Mouse (Mus musculus): Measurements from ENCODE around the gene Cdsn.

Gene Cdsn

DNA sequence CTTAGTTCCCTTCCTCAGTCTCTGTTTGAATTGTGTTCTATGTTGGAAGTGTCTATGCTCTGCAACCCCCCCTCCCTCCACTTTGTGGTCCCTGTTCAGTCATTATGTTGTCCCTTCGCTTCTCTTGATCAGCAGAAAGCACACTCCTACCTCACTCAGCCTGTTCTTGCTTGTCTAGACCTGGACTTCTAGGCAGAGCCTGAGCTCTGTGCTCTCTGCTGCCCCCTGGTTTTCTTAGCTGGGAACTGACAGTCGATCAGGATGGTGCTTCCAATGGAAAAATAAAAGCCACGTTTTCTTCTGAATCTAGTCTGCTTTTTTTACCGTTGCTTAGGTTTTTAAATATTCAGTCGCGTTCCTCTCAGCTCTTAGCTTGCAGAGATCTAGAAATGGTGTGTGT lies 17.6 kb upstream of the Cdsn start:
- in situ Hi-C loops (cut with MseI, MboI): no loop called here

DNA sequence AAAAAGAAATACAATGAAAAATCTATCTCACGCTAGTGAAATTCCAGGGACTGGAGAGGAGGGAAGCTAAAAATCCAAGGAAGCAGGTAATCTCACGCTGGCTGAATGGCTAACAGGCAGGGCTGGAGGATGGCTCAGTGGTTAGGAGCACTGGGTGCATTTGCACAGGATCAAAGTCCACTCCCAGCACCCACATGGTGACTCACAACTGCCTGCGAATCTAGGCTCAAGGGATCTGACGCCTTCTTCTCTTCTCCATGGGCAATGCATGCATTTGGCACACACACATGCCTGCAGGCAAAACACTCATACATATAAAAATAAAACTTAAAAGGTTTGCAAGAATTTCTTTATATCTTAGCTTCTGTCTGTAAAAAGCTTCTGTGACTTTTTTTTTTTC lies 14.5 kb upstream of the Cdsn start:
- in situ Hi-C loops (cut with MseI, MboI): no loop called here

DNA sequence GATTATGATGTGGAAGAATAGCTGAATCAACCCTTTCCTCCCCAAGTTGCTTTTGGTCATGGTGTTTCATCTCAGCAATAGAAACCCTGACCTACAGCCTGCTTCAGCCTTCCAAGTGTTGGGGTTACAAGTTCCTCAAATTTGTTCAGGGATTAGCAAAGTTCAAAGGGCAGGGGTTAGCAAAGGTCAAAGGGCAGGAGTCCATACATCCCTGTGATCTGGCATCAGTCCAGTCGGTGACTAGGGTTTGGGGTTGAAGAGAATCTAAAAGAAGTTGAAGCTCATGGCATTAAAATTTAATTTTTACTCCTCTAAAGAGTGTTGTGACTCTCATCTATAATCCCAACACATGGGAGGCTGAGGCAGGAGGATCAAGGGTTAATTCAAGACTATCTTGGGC lies 13.5 kb upstream of the Cdsn start:
- in situ Hi-C loops (cut with MseI, MboI): no loop called here

DNA sequence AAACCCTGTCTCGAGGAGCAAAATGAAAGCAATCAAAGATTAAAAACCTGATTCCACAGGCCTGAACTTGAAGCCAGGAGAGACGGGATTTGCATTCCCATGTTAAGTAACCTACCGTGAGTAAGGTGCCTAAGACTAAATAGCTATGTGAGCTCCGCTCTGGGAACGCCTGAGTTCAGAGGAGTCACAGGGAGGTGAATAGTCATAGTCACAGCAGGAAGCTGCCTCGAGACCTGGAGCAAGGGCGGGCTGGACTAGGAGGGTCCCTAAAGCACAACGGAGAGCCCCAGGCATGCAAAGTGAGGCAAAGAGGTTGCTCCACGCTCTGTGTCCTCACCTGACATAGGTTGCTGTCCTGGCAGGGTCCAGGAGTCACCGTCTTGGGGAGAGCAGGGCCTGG lies 12.4 kb upstream of the Cdsn start:
- in situ Hi-C loops (cut with MseI, MboI): no loop called here

DNA sequence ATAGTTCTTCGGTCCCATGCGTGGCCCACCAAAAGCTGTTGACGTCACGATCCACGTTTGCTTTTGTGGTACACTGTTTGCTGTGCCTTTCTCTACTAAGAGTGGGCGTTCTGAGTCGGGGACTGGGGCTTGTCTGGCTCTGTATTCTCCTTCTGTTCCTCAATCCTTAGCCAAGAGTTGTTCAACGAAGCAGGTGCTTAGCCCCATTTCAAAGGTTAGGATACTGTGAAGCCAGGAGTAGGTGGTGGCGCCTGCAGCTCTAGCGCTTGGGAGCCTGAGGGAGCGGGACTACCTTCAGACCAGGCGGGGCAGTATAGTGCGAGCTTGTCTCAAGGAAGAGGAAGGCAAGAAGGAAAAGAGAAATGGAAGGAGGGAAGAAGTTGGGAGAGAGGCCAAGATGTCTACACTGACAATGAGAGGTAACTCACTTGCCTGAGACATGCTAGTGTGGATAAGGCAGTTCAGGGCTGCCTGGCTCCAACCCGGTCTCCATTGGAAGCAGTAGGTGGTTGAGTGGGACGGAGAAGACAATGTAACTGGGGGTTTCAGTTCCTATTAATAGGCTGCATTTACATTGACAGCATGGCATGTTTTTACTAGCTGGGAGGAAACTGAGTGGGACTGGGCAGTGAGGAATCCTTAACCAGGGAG lies 9.0 kb upstream of the Cdsn start:
- in situ Hi-C loops (cut with MseI, MboI): no loop called here

DNA sequence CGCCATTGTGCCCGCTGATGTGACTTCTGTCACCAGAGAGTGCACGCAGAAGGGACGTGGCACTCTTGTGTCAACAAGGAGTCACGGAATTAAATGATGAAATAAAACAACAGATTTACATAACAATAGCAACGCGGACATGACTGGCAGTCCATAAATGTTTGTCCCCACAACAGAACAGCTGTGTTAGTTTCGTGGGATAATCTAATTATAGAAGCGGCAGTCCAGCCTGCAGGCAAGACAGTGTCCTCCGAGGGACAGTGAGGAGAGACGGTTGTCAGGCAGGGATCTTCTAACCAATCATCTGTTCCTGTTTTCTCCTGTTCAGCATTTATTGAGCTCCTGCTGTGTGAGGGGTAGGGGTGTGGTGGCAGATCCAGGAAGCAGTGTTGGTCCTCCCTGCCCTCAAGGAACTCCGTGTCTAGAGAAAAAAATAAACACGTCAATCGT lies 8.5 kb upstream of the Cdsn start:
- in situ Hi-C loops (cut with MseI, MboI): no loop called here

DNA sequence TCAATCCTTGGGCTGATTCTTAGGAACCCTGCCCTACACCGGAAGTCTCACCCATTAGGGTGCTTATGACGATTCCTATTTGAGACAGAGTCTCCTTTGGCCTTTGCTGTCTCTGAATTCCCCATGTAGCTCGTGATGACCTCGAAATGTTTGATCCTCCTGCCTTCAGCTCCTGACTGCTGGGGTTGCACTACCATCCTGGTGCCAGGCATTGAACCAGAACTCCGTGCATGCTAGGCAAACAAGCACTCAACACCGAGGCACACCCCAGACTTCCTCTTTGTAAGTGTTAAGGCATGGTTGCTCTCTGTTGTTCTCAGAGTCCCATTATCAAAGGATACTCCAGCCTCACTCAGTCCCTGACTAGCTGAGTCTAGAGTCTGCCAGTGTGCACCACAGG lies 7.9 kb upstream of the Cdsn start:
- in situ Hi-C loops (cut with MseI, MboI): no loop called here

DNA sequence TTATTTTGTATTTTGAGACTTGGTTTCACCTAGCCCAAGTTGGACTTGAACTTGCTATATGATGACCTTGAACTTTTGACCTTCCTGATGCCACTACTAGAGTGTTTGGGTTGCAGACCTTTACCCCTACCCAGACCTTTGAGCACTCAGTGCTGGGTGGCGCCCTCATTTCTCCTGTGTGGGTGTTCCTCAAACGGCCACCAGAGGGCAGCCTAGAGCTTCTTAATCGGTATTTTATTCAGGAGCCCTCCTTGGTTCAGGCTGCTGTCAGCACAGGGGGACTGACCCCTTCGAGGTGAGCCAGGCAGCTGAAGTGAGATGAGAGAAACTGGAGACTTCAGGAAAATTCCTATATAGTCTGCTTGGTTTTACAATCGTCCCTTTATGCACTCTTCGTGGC lies 7.2 kb upstream of the Cdsn start:
- in situ Hi-C loops (cut with MseI, MboI): no loop called here

DNA sequence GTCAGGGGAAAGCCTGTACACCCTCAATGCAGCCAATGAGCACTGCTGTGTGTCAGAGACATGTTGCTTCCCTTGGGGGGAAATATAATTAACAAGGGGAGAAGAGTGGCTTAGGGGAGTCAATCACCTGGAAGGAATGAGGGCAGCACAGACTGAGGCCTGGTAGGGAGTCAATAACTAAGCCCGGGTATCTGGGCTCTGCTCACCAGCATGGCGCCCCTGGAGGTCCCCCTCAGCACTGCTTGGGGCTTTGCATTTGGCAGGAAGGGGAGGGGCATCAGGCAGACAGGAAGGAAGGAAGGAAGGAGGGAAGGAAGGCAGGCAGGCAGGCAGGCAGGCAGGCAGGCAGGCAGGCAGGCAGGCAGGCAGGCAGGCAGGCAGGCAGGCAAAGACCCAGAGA lies 4.5 kb upstream of the Cdsn start:
- in situ Hi-C loops (cut with MseI, MboI): no loop called here

DNA sequence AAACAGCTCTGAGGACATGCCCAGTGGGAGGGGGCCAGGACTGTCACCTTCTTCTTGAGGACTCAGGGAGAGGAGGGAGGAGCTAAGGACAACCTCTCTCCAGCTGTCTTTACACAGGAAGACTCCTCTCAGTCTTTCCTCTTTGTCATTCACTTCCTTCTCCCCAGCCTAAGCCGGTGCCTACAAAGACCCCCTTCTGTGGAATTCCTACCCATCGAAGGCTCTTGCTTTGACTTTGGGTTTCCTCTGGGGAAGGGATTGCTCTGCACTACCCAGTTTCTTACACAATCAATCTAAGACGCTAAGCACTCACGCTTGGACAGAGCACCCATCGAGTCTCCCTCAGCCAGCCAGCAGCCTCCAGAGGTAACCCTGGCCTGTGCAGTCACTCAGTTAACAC lies 3.3 kb upstream of the Cdsn start:
- in situ Hi-C loops (cut with MseI, MboI): no loop called here

DNA sequence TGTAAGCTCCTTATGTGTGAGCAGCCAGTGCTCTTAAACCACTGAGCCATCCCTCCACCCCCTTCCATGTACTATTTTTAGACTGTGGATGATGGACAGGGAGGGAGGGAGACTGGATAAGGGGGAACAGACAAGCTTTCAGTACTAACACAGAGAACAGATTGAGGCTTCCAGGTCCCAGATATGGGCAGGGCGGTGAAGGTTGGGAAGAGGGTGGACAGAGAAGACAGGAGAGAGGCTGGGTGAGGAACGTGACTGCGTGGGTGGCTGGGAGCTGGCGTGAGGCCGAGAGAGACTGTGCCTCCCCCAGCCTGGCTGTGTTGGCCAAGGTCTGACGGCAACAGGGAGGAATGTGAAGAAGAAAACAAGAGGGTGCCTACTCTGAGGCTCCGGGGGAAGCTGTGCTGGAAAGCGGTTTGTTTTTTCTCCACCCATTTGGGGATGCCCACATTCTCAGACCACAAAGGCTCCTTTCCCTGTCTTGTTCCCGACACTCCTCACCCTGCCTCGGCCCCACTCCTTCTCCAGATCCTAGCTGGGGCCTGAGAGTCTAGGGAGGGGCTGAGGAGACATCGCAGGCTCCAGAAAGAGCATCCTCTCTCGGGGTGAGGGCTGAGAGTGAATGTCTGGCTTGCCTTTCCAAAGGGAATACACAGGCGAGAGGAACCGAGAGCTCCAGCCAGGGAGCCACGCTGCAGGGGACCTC lies 2.3 kb upstream of the Cdsn start:
- in situ Hi-C loops (cut with MseI, MboI): no loop called here

DNA sequence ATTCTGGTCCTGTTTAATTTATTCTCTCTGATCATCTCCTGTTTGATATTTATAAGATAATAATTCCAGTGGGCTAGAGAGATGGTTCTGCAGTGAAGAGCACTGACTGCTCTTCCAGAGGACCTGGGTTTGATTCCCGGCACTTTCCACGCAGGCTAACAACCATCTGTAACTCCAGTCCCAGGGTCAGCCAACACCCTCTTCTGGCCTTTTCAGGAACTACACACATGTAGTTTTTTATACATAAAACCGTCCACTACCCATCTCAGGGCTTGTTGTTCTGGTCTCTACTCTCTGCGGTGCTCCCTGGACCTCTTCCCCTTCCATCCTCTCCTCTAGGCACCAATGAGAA lies 1.8 kb upstream of the Cdsn start:
- in situ Hi-C loops (cut with MseI, MboI): no loop called here

DNA sequence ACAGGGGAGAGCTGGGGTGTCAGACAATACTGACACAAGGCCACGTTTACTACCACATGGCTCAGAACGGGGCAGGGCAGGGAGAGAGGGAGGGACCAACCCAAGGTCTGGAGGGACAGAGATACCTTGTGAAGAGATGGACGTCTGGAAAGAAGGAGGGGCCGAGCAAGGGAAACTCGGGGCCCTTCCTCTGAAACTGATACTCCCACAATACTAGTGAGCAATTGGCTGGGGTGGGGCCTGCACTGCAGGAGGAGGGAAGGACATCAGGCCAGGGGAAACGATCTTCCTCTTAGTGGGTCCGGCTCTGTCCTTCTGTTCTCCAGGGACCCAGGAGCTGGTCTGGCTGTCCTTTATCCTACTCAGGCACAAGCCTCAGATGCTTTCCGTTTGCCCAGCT lies 1.1 kb upstream of the Cdsn start:
- in situ Hi-C loops (cut with MseI, MboI): no loop called here

DNA sequence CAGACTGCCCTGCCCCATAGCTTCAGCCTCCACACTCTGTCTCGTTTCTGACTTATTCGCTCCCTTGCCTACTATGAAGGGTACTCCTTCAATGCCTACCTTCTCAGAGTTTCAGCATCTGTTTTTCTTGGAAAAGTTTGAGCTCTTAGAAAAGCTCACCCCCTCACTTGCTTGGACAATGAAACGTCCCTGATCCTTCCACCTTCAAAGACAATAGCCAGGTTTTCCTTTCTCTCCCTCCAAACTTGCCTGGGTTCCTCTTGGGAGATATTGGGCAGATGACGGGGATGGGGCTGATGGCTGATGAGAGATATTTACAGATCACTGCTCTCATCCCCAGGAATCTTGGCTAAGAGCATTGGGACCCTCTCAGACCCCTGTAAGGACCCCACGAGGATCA lies 2.4 kb downstream of the Cdsn start:
- in situ Hi-C loops (cut with MseI, MboI): no loop called here

DNA sequence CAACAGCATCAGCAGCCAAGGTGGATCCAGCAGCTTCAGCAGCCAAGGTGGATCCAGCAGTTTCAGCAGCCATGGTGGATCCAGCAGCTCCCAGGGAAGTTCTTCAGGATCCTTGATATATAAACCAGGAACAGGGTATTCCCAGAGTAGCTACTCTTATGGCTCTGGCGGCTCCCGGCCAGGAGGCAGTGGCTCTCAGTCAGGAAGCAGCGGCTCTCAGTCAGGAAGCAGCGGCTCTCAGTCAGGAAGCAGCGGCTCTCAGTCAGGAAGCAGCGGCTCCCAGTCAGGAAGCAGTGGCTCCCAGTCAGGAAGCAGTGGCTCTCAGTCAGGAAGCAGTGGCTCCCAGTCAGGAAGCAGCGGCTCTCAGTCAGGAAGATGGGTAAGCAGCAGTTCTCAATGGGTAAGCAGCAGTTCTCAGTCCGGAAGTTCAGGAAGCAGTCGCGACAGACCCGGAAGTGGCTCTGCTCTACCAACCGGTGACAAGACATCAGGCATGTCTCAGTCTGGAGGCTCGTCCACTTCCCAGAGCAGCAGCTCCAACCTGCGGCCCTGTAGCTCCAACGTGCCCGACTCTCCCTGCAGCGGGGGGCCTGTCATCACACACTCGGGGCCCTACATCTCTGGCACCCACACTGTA lies 3.0 kb downstream of the Cdsn start:
- in situ Hi-C loops (cut with MseI, MboI): no loop called here

DNA sequence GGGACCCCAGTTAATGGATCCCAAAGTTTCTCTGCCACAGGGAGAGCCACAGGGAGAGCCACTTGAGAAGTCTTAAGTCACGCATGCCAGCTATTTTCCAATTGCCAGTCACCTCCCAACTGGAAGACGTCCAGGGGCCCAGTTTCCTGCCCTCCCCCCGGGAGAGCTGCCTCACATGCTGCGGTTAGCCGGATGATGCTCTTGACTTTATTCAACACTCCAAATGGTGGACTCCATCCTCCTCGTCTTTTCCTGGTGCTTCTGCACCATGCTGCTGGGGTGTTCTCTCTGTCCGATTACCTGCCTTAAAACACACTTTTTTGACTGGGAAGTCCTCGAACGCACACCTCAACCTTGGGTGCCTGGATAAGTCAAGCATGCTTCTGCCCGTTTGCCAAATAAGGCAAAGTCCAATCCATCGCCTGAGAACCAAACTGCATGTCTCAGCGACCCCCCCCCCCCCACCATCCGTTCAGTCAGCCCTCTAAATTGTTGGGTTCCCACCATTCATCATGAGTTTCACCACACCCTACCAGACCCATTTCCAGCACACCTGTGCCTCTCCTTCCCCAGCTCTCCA lies 4.3 kb downstream of the Cdsn start:
- in situ Hi-C loops (cut with MseI, MboI): no loop called here

DNA sequence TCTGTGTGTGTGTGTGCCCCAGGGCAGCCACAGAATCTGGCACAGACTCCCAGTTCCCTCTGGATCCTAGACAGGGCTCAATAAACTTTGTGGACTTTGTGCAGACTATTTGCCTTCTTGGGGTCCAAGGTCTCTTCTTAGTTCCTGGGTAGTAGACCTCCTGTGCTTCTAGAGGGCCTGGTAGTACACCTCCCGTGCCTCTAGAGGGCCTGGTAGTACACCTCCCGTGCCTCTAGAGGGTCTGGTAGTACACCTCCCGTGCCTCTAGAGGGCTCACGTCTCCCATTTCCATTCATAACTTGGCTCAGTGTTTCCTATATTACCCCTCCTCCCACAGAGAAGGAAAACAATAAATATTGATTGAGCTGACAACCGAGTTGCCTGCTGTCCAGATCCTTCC lies 4.9 kb downstream of the Cdsn start:
- in situ Hi-C loops (cut with MseI, MboI): no loop called here

DNA sequence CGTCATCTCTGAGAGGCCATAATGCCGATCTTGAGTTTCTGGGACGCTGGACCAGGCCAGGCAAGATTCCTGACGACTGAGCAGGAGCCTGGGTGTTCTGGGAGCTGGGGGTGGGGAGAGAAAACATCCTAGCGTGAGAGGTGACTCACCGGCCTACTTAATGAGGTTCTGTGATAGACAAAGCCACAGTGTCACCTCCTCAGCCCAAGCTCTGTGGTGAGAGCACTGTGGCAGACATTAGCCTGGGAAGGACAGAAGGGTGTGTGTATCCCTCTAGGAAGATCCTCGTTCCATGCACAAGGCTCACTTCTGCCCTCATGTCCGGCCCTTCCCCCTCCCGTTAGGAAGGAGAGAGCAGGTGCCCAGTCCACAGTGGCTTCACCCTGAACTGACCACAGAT lies 5.4 kb downstream of the Cdsn start:
- in situ Hi-C loops (cut with MseI, MboI): no loop called here

DNA sequence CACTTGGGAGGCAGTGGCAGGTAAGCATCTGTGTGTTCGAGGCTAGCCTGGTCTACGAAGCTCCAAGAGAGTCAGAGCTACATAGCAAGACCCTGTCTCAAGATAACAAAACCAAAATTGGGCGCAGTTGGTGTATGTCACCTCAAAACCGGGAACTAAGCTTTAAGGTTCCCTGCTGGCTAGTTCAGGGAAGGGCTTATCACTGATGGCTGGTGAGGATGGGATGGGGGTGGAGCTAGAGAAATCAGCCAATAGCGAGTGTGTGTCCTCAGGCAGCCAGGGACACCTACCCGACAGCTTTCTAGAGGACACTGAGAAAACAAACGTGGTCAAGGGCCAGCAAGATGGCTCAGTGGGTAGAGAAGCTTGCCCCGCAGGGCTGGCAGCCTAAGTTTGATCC lies 6.3 kb downstream of the Cdsn start:
- in situ Hi-C loops (cut with MseI, MboI): no loop called here

DNA sequence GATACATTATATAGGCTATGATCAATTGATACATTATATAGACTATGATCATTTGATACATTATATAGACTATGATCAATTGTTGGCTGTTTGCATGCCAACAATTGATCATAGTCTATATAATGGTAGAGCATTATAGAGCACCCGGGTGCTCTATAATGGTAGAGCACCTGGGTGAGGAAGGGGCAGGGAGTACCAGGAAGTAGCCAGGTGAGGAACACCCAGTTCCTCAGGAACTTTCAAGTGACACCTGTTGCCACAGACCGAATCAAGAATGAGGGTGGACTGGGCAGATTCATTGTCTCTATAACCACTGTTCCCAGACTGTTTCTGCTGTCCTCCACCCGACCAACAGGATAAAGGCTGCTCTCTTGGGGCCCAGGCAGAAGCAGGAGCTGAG lies 15.2 kb downstream of the Cdsn start, which contains the start of gene 2300002M23Rik:
Gene 2300002M23Rik (plus strand): TSS at position 301 of the 400 bp plus-strand sequence.
- in situ Hi-C loops (cut with MseI, MboI): no loop called here

DNA sequence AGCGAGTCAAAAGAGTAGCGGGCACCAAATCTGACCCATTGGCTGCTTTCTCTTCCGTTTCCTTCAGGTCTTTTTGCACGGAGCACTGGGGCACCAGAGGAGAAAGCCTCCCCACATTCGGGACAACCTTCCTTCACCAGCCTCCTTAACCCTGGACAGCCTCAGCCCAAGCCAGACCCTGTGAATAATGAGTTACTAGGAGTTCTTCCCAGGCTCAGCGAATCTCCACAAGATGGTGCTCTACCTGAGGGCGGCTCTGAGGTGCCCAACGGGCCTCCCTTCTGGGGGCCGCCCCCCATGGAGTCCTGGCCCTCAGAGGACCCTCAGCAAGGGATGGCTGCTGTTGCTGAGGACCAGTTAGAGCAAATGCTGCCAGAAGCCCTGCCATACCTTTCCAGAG lies 15.8 kb downstream of the Cdsn start:
- in situ Hi-C loops (cut with MseI, MboI): no loop called here

DNA sequence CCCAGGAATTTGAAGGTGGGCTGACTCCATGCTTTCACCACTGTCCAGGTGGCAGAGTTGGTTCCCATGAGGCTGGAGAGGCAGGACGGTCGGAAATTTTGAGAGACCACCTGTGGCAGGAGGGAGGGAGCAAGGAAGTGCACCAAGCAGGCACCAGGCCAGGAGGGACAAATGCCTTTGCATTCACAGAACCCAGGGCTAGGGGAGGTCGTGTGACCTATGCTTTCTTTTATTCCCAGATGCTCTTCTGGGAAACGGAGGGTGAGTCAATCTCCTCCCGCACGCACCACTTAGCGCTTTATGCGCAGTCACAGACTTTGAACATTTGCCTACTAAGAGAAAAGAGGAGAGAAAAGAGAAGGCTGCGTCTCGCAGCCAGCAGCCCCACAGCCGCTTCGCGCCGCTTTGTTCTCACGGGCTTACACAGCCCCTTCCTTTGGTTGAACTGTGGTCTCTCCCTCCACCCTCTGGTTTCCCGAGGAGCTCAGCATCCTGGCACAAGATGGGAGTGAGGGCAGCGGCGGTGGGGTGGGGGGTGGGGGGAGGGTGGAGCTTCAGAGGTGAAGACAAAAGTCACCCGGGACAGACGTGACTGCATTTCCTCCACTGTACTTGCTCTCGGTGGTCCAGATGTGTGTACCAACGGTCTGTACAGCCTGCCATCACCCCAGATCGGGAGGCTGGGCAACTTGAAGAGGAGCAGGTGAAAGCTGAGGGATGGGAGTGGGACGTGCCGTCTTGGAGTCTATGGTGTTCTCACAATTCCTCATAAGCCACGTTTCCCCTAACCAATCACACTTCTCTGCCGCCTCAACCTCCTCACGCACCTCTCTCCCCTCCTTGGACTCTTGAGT lies 17.4 kb downstream of the Cdsn start:
- in situ Hi-C loops (cut with MseI, MboI): no loop called here
